Mouse (Mus musculus) gastrocnemius, adult 2 months (tissue): ENCODE measurements around the gene Pla2g5. TPM values are rescaled to one million over a fixed set of nuclear protein-coding genes. Genes with fewer than 3 reads are reported as not detected.
A peak's percentile ranks its signal among the peaks of the same experiment; 100 is the strongest.
"Not testable (repeated sequence)": the region's sequence is repeated elsewhere in the genome, so short reads cannot be mapped to it uniquely, and the experiment has no call there.

ENCODE experiments used
- DNase-seq: peaks from one replicate; pipeline ENCODE4 v3.0.0; 2022
- H3K27ac ChIP-seq: fragments of 200-600 bp; 2 replicates; pipeline ENCODE4 v1.8.1; 2022; ENCODE audit warnings: mild to moderate bottlenecking
- H3K4me3 ChIP-seq: fragments of 200-600 bp; 2 replicates; pipeline ENCODE4 v1.8.1; 2022; ENCODE audit warnings: mild to moderate bottlenecking, moderate library complexity
- CTCF ChIP-seq: fragments of 200-600 bp; IDR thresholded peaks from 2 replicates; pipeline ENCODE4 v1.8.1; 2022; ENCODE audit warnings: antibody characterized with exemption, mild to moderate bottlenecking, moderate library complexity
- intact Hi-C: fragments of 180-260 bp; cut with DNase I; formaldehyde crosslinking; loops from one replicate; pipeline ENCODE4 v1.15.1; 2025
- total RNA-seq, 2 experiments: library from RNA; stranded (reverse); gene quantifications; 2 replicates each; pipeline ENCODE4 v1.2.3; 2021

Gene Pla2g5
- total RNA-seq, 2 experiments from 2014 or later: 0.92 to 2.1 TPM

- no peak for DNase-seq
- intact Hi-C loops: no loop called here
- Histone ChIP-seq H3K4me3 (no peak overlapping the region), H3K27ac (no peak overlapping the region)
- TF ChIP-seq CTCF: no peak
Observed at GRCm38 (mm10) chr4:138852961-138853360, 10.3 kb downstream of the Pla2g5 start.

- Histone ChIP-seq H3K27ac (no peak overlapping the region), H3K4me3 (no peak overlapping the region)
- no peak; the same call in 1 of the 2 replicates for TF ChIP-seq CTCF
- intact Hi-C loops: loop anchor here (1.0 to 2.0 kb wide), 3 partner anchors 103 to 403 kb away; no protein-coding TSS in a partner anchor
- DNase-seq: peak; percentile 75
Observed at GRCm38 (mm10) chr4:138851463-138851862, 11.8 kb downstream of the Pla2g5 start.

- no peak for TF ChIP-seq CTCF
- intact Hi-C loops: no loop called here
- no peak for DNase-seq
- Histone ChIP-seq H3K4me3 (no peak overlapping the region), H3K27ac (no peak overlapping the region)
Observed at GRCm38 (mm10) chr4:138841386-138841785, 21.9 kb downstream of the Pla2g5 start.

- Histone ChIP-seq H3K27ac (no peak overlapping the region), H3K4me3 (no peak overlapping the region)
- DNase-seq: no peak
- intact Hi-C loops: no loop called here
- no peak for TF ChIP-seq CTCF
Observed at GRCm38 (mm10) chr4:138840726-138841125, 22.6 kb downstream of the Pla2g5 start.

- DNase-seq: no peak
- no peak for TF ChIP-seq CTCF
- H3K27ac ChIP-seq: no peak overlapping the region
- intact Hi-C loops: no loop called here
- no peak overlapping the region for H3K4me3 ChIP-seq
Observed at GRCm38 (mm10) chr4:138839806-138840205, 23.5 kb downstream of the Pla2g5 start.

- TF ChIP-seq CTCF: no peak
- no peak overlapping the region for H3K27ac ChIP-seq
- intact Hi-C loops: no loop called here
- DNase-seq: no peak
- H3K4me3 ChIP-seq: no peak overlapping the region
Observed at GRCm38 (mm10) chr4:138827147-138827546, 36.1 kb downstream of the Pla2g5 start.

GRCm38 (mm10) chr4:138825751-138826567, 37.3 kb downstream of the Pla2g5 start:
- Histone ChIP-seq H3K4me3 (peak overlapping the region; percentile 30), H3K27ac (0 out of 2 replicates have a peak overlapping the region, but pooled peaks have one; percentile 7)
- intact Hi-C loops: no loop called here

GRCm38 (mm10) chr4:138824660-138825059, 38.6 kb downstream of the Pla2g5 start:
- intact Hi-C loops: no loop called here
- H3K27ac ChIP-seq: no peak overlapping the region
- no peak for DNase-seq
- peak; percentile 40 for TF ChIP-seq CTCF
- H3K4me3 ChIP-seq: no peak overlapping the region

More at GRCm38 (mm10) chr4:138825751-138826567, 37.3 kb downstream of the Pla2g5 start:
- DNase-seq: peak; percentile 34
- TF ChIP-seq CTCF: no peak

- DNase-seq, intact Hi-C loops: not testable (repeated sequence)
Observed at GRCm38 (mm10) chr4:138824161-138824560, 39.1 kb downstream of the Pla2g5 start.

GRCm38 (mm10) chr4:138821036-138821435, 42.2 kb downstream of the Pla2g5 start:
- intact Hi-C loops: no loop called here
- DNase-seq: no peak
- Histone ChIP-seq H3K27ac (no peak overlapping the region), H3K4me3 (no peak overlapping the region)
- TF ChIP-seq CTCF: no peak

More at GRCm38 (mm10) chr4:138824161-138824560, 39.1 kb downstream of the Pla2g5 start:
- H3K4me3 ChIP-seq, H3K27ac ChIP-seq: not testable (repeated sequence)

GRCm38 (mm10) chr4:138819101-138819500, 44.2 kb downstream of the Pla2g5 start:
- intact Hi-C loops: no loop called here
- peak overlapping the region; percentile 34 for H3K4me3 ChIP-seq
- DNase-seq: peak; percentile 82

GRCm38 (mm10) chr4:138817736-138818135, 45.5 kb downstream of the Pla2g5 start:
- Histone ChIP-seq H3K27ac (no peak overlapping the region), H3K4me3 (no peak overlapping the region)
- DNase-seq: no peak
- TF ChIP-seq CTCF: no peak
- intact Hi-C loops: no loop called here

More at GRCm38 (mm10) chr4:138819101-138819500, 44.2 kb downstream of the Pla2g5 start:
- peak overlapping the region; percentile 20; the same call in 1 of the 2 replicates for H3K27ac ChIP-seq
- TF ChIP-seq CTCF: no peak

- intact Hi-C loops: no loop called here
- H3K27ac ChIP-seq: no peak overlapping the region
- no peak overlapping the region for H3K4me3 ChIP-seq
- DNase-seq: no peak
- TF ChIP-seq CTCF: no peak
Observed at GRCm38 (mm10) chr4:138816166-138816565, 47.1 kb downstream of the Pla2g5 start.
